Mouse (Mus musculus) cerebellum, postnatal 10 days (tissue): ENCODE results near the gene Habp4.

ENCODE experiments used
- DNase-seq, 2 experiments: peaks; one replicate each; pipeline ENCODE4 v3.0.0; 2021; ENCODE audit warnings: mixed read lengths in 2 of 2

Habp4 gene

GRCm38 (mm10) chr13:64178746-64179652 lies 17.4 kb downstream of the Habp4 start:
- DNase-seq = no peak

- no peak for DNase-seq
Observed at GRCm38 (mm10) chr13:64180300-64180699, 18.7 kb downstream of the Habp4 start.

GRCm38 (mm10) chr13:64180888-64181287 lies 19.3 kb downstream of the Habp4 start:
- peak; percentile 74 to 82 for DNase-seq

DNA sequence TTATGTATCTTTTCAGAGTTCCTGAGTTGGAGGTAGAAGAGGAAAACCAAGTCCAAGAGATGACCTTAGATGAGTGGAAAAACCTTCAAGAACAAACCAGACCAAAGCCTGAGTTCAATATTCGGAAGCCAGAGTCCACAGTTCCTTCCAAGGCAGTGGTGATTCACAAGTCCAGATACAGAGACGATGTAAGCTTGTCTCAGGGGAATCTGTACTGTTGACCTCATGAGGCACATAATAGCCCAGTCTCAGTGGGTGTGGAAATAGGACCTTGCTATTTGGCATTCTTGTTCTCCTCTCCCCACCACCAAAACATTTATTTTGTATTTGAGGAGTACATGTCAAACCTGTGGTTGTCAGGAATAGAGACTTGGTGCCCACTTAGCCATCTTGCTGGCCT lies 20.5 kb downstream of the Habp4 start:
- DNase-seq = no peak

DNA sequence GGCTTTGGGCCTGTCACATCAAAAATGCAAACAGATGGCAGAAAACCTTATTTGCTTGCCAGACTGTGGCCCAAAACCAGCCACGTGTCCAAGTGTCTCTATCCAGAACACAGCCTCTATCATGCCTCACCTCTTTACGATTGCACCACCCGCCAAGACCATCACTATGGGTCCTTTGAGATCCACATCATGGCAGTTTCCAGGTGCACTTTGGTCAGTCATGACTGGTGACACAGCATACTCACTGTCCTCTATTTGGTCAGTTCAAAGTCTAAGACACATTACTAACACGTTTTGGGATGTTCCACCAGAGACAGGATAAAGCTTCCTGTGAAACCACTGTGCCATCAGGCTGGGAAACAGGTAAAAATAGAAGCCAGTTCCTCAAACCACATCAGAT lies 22.0 kb downstream of the Habp4 start:
- DNase-seq = no peak

GRCm38 (mm10) chr13:64184361-64184760 lies 22.7 kb downstream of the Habp4 start:
- DNase-seq = no peak

DNA sequence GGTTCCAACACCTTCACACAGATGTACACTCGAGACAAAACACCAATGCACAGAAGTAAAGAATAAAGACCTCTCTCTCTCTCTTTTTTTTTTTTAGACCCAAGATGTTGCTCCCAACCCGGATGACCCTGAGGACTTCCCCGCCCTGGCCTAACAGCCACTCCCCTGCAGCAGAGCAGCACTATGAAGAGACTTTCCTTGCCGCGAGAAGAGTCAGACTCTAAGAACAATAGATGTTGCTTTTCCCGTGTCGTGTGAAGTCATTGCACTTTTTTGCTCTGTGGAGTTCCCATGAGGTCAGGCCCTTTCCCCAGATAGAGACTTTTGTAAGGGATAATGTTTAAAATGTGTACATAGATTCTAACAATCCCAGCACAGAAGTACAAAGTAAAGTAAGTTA lies 23.6 kb downstream of the Habp4 start:
- DNase-seq = no peak

DNA sequence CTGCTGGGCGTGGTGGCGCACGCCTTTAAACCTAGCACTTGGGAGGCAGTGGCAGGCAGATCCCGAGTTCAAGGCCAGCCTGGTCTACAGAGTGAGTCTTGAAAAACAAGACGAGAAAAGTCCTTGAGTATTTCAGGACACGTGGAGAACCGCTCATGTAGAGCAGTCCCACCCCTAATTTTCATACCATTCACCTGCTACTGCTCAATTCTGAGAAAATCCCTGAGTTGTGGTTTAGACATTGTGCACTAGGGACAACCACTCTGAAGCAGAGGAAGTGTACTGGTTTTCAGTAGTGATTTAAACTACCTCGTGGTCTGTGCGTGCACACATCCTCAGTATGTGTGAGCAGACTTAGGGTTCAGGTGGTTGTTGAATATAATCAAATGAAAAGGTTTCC lies 24.0 kb downstream of the Habp4 start:
- no peak for DNase-seq

DNA sequence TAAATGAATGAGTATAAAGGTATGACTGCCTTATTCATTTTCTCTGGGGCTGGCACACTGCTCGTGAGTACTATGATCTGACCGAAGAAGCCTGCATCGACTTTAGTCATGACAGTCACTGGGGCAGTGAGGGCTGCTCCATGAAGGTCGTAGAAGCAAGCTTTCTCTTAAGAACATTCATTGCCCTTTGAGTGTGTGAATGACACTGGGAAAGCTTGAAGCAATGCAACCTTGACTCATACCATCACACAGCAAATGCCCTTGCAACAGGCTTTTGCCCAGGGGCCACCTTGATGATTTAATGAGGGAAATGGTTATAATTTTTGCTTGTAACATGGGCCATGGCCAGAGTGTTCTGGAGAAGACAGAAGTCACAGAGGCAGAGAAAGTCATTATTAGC lies 24.9 kb downstream of the Habp4 start:
- no peak for DNase-seq

DNA sequence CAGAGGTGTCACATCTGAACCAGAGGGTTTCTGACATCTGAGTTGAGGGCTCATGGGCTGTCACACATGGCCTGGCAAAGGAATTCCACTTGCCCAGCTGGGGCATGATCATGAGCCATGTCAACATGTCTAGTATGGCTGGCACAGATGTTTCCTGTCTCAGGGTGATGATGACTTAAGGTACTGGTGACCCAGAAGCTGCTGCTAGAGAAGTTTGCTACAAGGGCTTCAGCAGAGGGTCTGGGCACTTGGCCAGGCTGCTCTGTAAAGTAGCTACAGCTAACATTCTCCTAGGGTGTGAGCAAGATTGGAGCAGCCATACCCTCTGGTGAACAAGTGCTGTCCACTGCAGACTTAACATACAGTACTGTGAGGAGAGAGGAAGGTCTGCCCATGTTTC lies 25.4 kb downstream of the Habp4 start:
- DNase-seq = peak in 1 of 2 experiments; percentile 13

GRCm38 (mm10) chr13:64197899-64198298 lies 36.3 kb downstream of the Habp4 start:
- DNase-seq = no peak

- DNase-seq = no peak
Observed at GRCm38 (mm10) chr13:64198310-64198709, 36.7 kb downstream of the Habp4 start.

DNA sequence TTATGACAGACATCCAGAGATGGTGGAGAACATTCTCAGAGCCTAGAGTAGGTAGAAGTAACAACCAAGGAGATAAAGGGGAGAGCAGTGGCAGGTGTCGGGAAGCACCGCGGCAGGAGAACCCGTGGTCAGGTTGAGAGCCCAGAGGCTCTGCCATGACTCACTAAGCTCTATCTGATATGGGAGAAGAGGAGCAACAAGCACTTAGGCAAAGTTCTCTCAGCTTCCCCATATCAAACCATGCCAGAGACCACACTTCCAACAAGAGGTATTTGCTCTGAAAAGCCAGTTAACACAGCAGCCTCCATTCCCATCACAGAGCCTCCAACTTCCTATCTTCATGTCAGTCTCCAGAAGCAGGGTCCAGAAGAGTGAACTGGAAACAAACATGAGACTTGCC lies 39.3 kb downstream of the Habp4 start:
- DNase-seq = no peak

DNA sequence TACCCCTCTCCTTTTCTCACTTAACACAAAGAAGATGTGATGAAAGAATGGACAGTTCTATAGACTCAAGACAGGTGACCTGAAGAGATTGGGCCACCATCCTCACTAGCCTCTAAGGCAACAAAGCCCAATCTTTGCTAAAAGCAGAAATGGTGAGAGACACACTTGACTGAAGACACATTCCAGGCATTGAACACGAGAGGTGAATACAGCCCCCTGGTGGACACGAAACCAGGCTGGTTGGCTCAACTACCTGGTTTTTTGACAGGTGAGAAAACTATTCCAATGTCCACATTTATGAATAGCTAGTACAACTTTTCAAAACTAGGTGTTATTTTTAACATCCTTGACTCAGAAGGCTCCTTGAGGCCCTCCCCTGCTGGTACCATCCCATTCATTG lies 43.1 kb downstream of the Habp4 start:
- peak; percentile 25 to 26 for DNase-seq

DNA sequence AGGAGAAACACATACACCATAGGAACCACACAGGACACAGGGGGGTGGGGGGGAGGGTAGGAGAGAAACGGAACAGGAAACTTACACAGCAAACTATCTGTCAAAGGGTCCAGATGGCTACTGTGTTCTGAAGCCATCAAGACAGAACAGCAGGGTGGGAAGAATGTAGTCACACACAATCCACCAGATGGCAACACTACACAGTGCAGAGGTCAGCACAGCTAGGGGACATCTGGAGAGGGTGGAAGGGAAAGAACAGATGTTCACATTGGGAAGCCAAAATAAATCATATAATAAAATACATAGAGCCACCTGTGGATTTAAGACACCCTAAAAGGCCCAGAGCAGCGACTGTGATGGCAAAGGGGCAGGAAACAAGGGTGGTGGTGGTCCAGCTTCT lies 43.6 kb downstream of the Habp4 start:
- no peak for DNase-seq

DNA sequence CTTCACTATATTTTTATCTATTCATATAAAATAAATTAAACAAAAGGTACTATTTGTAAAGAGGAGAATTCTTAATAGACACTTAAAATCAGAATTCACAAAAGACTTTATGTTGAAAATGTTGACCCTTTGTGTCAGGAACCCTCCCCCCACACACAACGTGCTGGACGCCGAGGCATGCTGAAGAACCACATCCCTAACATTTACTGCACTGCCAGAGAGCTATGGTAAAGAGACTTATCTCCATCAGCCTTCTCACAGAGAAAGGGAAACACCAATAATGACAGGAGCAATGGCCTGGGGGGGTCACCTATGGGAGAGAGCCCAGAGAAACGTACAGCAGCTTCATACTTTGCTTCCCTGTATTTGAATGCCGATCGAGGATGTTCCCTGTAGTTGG lies 46.5 kb downstream of the Habp4 start:
- DNase-seq = no peak

GRCm38 (mm10) chr13:64211995-64212603 lies 50.5 kb downstream of the Habp4 start:
- no peak for DNase-seq

DNA sequence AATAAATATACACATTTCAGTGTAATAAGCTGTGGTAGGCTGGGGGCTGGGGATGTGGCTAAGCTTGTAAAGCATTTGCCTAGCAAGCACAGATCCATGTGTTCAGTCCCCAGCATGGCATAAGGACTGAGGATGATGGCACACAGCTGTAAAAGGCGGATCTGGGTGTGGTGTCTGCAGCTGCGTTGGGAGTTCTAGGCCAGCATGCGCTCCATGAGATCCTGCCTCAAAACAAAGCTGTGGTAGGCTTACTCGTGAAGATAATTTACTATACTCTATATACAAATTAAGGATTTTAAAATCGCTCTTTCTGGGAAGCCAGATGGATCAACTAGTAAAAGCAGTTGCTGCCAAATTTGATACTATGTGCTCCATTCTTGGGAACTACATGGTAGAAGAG lies 53.3 kb downstream of the Habp4 start:
- no peak for DNase-seq

DNA sequence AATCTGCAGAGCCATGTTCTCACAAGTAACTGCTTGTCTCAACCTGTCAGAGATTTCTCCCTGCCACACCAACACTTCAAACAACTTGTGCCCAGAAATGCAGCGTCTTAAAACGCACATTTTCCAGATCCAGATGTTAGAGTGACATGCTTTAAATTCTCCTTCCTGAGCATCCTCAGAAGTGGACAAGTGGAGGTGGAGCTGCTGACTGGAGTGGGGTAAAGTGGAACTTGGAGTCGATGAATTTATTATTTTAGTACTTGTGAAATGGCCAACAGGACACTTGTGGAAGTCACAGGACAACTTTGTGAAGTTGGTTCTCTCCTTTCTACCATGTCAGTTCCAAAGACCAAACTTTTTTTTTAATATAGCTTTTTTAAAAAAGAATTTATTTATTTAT lies 64.1 kb downstream of the Habp4 start:
- DNase-seq = no peak

- no peak for DNase-seq
Observed at GRCm38 (mm10) chr13:64226725-64227124, 65.1 kb downstream of the Habp4 start.

DNA sequence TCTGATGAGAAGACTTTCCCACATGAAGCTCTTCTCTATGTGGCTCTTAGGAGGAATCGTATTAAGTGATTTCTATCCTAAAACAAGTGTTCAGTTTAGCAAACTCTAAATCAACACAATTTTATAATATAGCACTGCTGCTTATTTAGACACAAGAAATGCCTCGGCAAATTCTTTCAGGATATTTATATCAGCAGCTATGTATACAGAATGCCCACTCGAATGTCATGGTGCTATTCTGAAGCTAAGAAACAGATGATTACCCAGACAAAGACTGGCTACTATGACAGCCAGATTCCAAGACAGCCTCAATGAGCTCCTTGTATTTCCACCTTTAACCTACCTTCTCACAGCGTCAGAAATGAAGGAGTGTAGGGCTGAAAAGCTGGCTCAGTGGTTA lies 71.5 kb downstream of the Habp4 start:
- DNase-seq = no peak

DNA sequence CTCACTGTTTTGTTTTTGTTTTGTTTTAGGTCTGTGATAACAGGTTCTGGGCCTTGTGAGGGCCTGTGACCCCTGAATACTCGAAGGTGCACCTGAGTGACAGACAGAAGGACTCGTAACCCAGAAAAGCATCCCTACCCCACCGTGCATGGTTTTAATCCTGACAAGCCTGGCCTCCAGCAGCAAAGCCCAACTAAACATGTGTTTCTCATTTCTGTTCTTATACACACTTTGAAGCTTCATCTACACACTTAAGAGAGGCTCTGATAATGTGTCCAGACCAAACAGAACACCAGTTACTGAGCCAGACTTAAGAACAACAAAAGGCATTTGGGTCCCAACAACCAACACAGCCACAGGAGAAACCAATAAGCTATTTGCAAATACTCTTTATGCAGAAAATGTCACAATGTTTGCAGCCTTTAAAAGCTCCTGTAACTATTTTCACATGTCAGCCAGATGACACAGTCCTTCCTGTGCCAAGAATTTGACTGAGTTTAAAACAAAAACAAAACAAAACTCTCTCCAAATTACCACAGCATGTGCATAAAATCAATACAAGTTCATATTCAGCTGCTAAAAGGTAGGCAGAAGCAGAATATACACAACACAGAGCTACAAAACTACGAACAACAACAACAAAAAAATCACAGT lies 73.6 kb downstream of the Habp4 start:
- DNase-seq = no peak

- DNase-seq = no peak
Observed at GRCm38 (mm10) chr13:64235777-64236176, 74.2 kb downstream of the Habp4 start.
